Mouse (Mus musculus) embryonic facial prominence, embryonic 14.5 days (tissue): ENCODE measurements at regions not wholly inside any gene's neighbourhood (a gene's known extent, or its start where the extent isn't known, plus 50 kb on each side); places are given as distances from the start of the nearest gene placed in this dataset.
"Not testable (repeated sequence)": the region's sequence is repeated elsewhere in the genome, so short reads cannot be mapped to it uniquely, and the experiment has no call there.

Experiments used
- ATAC-seq: fragments of 200-750 bp; cut with Nextera tagmentation; 2 replicates; pipeline ENCODE4 v1.8.0; 2017; ENCODE audit warnings: low read depth, moderate number of reproducible peaks, moderate TSS enrichment
- DNase-seq: peaks from one replicate; pipeline ENCODE4 v3.0.0-alpha.2; 2015; ENCODE audit warnings: low spot score
- H3K27ac ChIP-seq: fragments of 300-500 bp; sonication (generic); replicated peaks from 2 replicates; pipeline ENCODE4 v1.5.1; 2014; ENCODE audit warnings: low read depth, mild to moderate bottlenecking, low read length, moderate library complexity
- H3K27me3 ChIP-seq: fragments of 300-500 bp; sonication (generic); replicated peaks from 2 replicates; pipeline ENCODE4 v1.6.1; 2014; ENCODE audit warnings: low read length; ENCODE audit not compliant: control insufficient read depth, insufficient read depth
- H3K36me3 ChIP-seq: fragments of 300-500 bp; sonication (generic); 2 replicates; pipeline ENCODE4 v1.6.1; 2014; ENCODE audit warnings: low read length, mixed read lengths; ENCODE audit not compliant: control insufficient read depth, insufficient read depth
- H3K4me1 ChIP-seq: fragments of 300-500 bp; sonication (generic); 2 replicates; pipeline ENCODE4 v1.6.1; 2014; ENCODE audit warnings: antibody characterized with exemption, low read length; ENCODE audit not compliant: control insufficient read depth, insufficient read depth
- H3K4me2 ChIP-seq: fragments of 300-500 bp; sonication (generic); 2 replicates; pipeline ENCODE4 v1.6.1; 2014; ENCODE audit warnings: low read depth, mild to moderate bottlenecking, low read length, moderate library complexity, mixed read lengths
- H3K4me3 ChIP-seq: fragments of 300-500 bp; sonication (generic); 2 replicates; pipeline ENCODE4 v1.5.1; 2014; ENCODE audit warnings: low read depth, mild to moderate bottlenecking, low read length
- H3K9ac ChIP-seq: fragments of 300-500 bp; sonication (generic); 2 replicates; pipeline ENCODE4 v1.6.1; 2014; ENCODE audit warnings: low read depth, mild to moderate bottlenecking, low read length, moderate library complexity, mixed read lengths
- H3K9me3 ChIP-seq: fragments of 300-500 bp; sonication (generic); 2 replicates; pipeline ENCODE4 v1.6.1; 2016; ENCODE audit warnings: low read length; ENCODE audit not compliant: control insufficient read depth
- WGBS: fragments of 180-500 bp; shearing (Covaris S2); extraction: QIAGEN DNeasy Blood & Tissue Kit; methylation state at CpG from one replicate; pipeline ENCODE4 v1.1.7; 2014; 5-methylcytosine and 5-hydroxymethylcytosine counted together

GRCm38 (mm10) chr15:90420776-90421175 lies 196.7 kb downstream of the Alg10b start:
- H3K4me1 ChIP-seq, result no peaks in the 10 kb centered on the region
- no peak for DNase-seq
- no peak overlapping the region for H3K4me3 ChIP-seq
- H3K4me2 ChIP-seq, result no peak overlapping the region
- H3K27ac ChIP-seq, result no peak overlapping the region
- no peaks in the 10 kb centered on the region for H3K9me3 ChIP-seq
- ATAC-seq, result no peak
- no peak overlapping the region for H3K9ac ChIP-seq
- no peaks in the 10 kb centered on the region for H3K36me3 ChIP-seq
- WGBS, result 93% methylated on average over 2 of the region's 2 CpGs
- no peaks in the 10 kb centered on the region for H3K27me3 ChIP-seq

- no peak overlapping the region for H3K27ac ChIP-seq
- ATAC-seq (no peak), DNase-seq (peak; percentile 17)
- H3K9ac ChIP-seq, result no peak overlapping the region
- H3K4me2 ChIP-seq, result no peak overlapping the region
- H3K9me3 ChIP-seq, result no peaks in the 10 kb centered on the region
- no peaks in the 10 kb centered on the region for H3K4me1 ChIP-seq
- no peak overlapping the region for H3K4me3 ChIP-seq
- H3K36me3 ChIP-seq, result no peaks in the 10 kb centered on the region
- no peaks in the 10 kb centered on the region for H3K27me3 ChIP-seq
- 23% methylated on average over 5 of the region's 5 CpGs for WGBS
Measured at GRCm38 (mm10) chr15:90422122-90422614, 198.1 kb downstream of the Alg10b start.

- WGBS, result 86% methylated on average over 3 of the region's 3 CpGs
- H3K36me3 ChIP-seq, H3K4me1 ChIP-seq, H3K27me3 ChIP-seq, H3K9ac ChIP-seq, H3K9me3 ChIP-seq, DNase-seq, H3K4me3 ChIP-seq, ATAC-seq, H3K27ac ChIP-seq, H3K4me2 ChIP-seq: not testable (repeated sequence)
Measured at GRCm38 (mm10) chr15:90431048-90431447, 206.9 kb downstream of the Alg10b start.

GRCm38 (mm10) chr15:90432154-90432553 lies 208.0 kb downstream of the Alg10b start:
- H3K9me3 ChIP-seq, result no peaks in the 10 kb centered on the region
- ATAC-seq (no peak), DNase-seq (peak; percentile 13)
- no peak overlapping the region for H3K4me2 ChIP-seq
- H3K27ac ChIP-seq, result no peak overlapping the region
- WGBS, result 58% methylated on average over 2 of the region's 2 CpGs
- no peak overlapping the region for H3K4me3 ChIP-seq
- H3K27me3 ChIP-seq, result no peaks in the 10 kb centered on the region
- H3K36me3 ChIP-seq, result no peaks in the 10 kb centered on the region
- no peaks in the 10 kb centered on the region for H3K4me1 ChIP-seq
- H3K9ac ChIP-seq, result no peak overlapping the region

GRCm38 (mm10) chr15:90435286-90435685 lies 211.2 kb downstream of the Alg10b start:
- DNase-seq (no peak), ATAC-seq (no peak)
- Histone ChIP-seq H3K27me3 (no peaks in the 10 kb centered on the region), H3K4me2 (no peak overlapping the region), H3K4me1 (no peaks in the 10 kb centered on the region), H3K36me3 (no peaks in the 10 kb centered on the region), H3K9me3 (no peaks in the 10 kb centered on the region), H3K4me3 (no peak overlapping the region), H3K27ac (no peak overlapping the region), H3K9ac (no peak overlapping the region)
- WGBS, result 38% methylated on average over 5 of the region's 5 CpGs
